ENCODE assay signal across 13 mouse cellular contexts in the genomic region with DNA sequence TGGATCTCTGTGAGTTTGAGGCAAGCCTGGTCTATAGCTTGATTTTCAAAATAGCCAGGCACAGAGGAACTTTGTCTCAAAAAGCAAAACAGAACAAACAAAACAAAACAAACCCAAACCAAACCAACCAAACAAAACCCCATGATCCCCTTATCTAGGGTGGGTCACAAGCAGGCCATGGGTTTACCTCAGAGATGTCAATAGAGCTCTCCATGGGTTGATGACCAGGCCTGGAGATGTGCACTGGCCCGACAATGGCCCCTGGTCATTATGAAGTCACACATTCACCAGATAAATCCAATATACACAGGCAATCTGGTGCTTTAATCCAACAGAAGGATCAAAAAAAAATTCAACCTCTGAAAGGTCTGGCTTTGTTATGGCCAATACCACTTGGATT.
"Had no signal": no experiment of that assay in that cellular context is flagged by ENCODE, and none has a peak within 500 bp of the region (broad histone marks: within the 10 kb centered on the region; RNA-seq: fewer than 3 reads in every experiment).

No protein-coding gene starts in this region.

- H3K4me3 ChIP-seq: neural tube, embryonic 15.5 days; stomach, embryonic 15.5 days had no signal

- H3K27ac ChIP-seq: neural tube, embryonic 15.5 days; stomach, embryonic 15.5 days; stomach, postnatal 0 days had no signal

- DNase-seq: retina, postnatal 1 day; right cerebral cortex, postnatal 14 days; right cerebral cortex, postnatal 4 days; spleen, adult 18-20 months; thymus, adult 18-20 months; thymus, adult 2 months; thymus, postnatal 14 days; thymus, postnatal 25 days; thymus, postnatal 36 days; thymus, postnatal 4 days had no signal

- H3K4me1 ChIP-seq: neural tube, embryonic 15.5 days; stomach, embryonic 15.5 days had no signal

- H3K9me3 ChIP-seq: neural tube, embryonic 15.5 days; stomach, embryonic 15.5 days had no signal

- H3K27me3 ChIP-seq: neural tube, embryonic 15.5 days; stomach, embryonic 15.5 days had no signal

- H3K9ac ChIP-seq: neural tube, embryonic 15.5 days; stomach, embryonic 15.5 days had no signal

- H3K4me2 ChIP-seq: neural tube, embryonic 15.5 days; stomach, embryonic 15.5 days had no signal
